Mouse (Mus musculus): ENCODE measurements around the gene Cnep1r1. TPM values are rescaled to one million over a fixed set of nuclear protein-coding genes. Genes with fewer than 3 reads are reported as not detected.

Gene Cnep1r1
- total RNA-seq, 2 experiments from 2014 or later = 33.5 to 33.7 TPM

- DNase-seq = no peak
- intact Hi-C loops (cut with DNase I) = no loop called here
Measured at GRCm38 (mm10) chr8:88183121-88183520, 64.6 kb downstream of the Cnep1r1 start.

Small RNA genes lying within 50 kb of the gene (microRNA-seq; reads per million reads assigned to microRNA genes)
- gene Mir7071 (ENCODE audit: borderline number of aligned reads in 2 of 2) = 0.67 to 0.72 reads per million in 2 experiments

Other genes starting within 250 kb of the Cnep1r1 start
- gene Zfp423, start 159.2 kb upstream of the Cnep1r1 start, total RNA-seq (2021) = 1 to 10 TPM; 3.8 to 5.1 TPM
- 10 to 100 TPM; 19.6 to 23.7 TPM for gene Heatr3, start 19.1 kb downstream of the Cnep1r1 start, total RNA-seq (2021)
- 10 to 100 TPM; 15.7 to 20.6 TPM for gene Tent4b, start 80.4 kb downstream of the Cnep1r1 start, total RNA-seq (2021)
- 1 to 10 TPM; 5.0 to 7.4 TPM for gene Adcy7, start 153.6 kb downstream of the Cnep1r1 start, total RNA-seq (2021)
- gene Brd7, start 243.4 kb downstream of the Cnep1r1 start, total RNA-seq (2021) = 10 to 100 TPM; 70.9 to 83.8 TPM